Mouse (Mus musculus) MEL (cell line): ENCODE results near the gene Tubgcp6. TPM values are rescaled to one million over a fixed set of nuclear protein-coding genes. Genes with fewer than 3 reads are reported as not detected.

Experiments used
- DNase-seq: peaks from one replicate; pipeline ENCODE4 v3.0.0; 2011; ENCODE audit warnings: low read depth, low spot score
- H3K27ac ChIP-seq: 2 replicates; pipeline ENCODE4 v1.5.1; 2012; ENCODE audit warnings: low read depth, mild to moderate bottlenecking, control low read depth, low read length, moderate library complexity; ENCODE audit not compliant: control insufficient read depth
- H3K27me3 ChIP-seq, 2 experiments: fragments of 150-350 bp in 1 of 2; sonication (generic) in 1 of 2; 2 replicates each; pipeline ENCODE4 v1.6.1; 2012; ENCODE audit warnings: low read length in 2 of 2, mild to moderate bottlenecking in 2 of 2, improper control_type of control experiment in 1 of 2, moderate library complexity in 1 of 2; ENCODE audit not compliant: insufficient read depth in 2 of 2, control insufficient read depth in 1 of 2
- H3K36me3 ChIP-seq, 2 experiments: 2 replicates each; pipeline ENCODE4 v1.6.1; 2012 to 2014; ENCODE audit warnings: low read length in 2 of 2, improper control_type of control experiment in 1 of 2, inconsistent platforms in 1 of 2, mild to moderate bottlenecking in 1 of 2; ENCODE audit not compliant: insufficient read depth in 2 of 2, control insufficient read depth in 1 of 2
- H3K4me1 ChIP-seq, 2 experiments: fragments of 150-350 bp in 1 of 2; sonication (generic) in 1 of 2; 2 replicates each; pipeline ENCODE4 v1.6.1; 2012; ENCODE audit warnings: low read length in 2 of 2, improper control_type of control experiment in 1 of 2, mild to moderate bottlenecking in 1 of 2; ENCODE audit not compliant: insufficient read depth in 2 of 2, control insufficient read depth in 1 of 2
- H3K4me3 ChIP-seq, 2 experiments: fragments of 150-350 bp in 1 of 2; sonication (generic) in 1 of 2; 2 replicates each; pipeline ENCODE4 v1.5.1; 2012; ENCODE audit warnings: low read depth in 2 of 2, low read length in 2 of 2, mild to moderate bottlenecking in 2 of 2, moderate library complexity in 2 of 2, control low read depth in 1 of 2, improper control_type of control experiment in 1 of 2; ENCODE audit not compliant: control insufficient read depth in 1 of 2, insufficient read depth in 1 of 2
- H3K79me2 ChIP-seq: 2 replicates; pipeline ENCODE4 v1.6.1; 2012; ENCODE audit warnings: mild to moderate bottlenecking, low read length, moderate library complexity; ENCODE audit not compliant: control insufficient read depth, poor library complexity, insufficient read depth
- H3K9ac ChIP-seq: 2 replicates; pipeline ENCODE4 v1.6.1; 2012; ENCODE audit warnings: low read depth, mild to moderate bottlenecking, control low read depth, low read length, moderate library complexity; ENCODE audit not compliant: control insufficient read depth, poor library complexity, severe bottlenecking
- H3K9me3 ChIP-seq: fragments of 150-350 bp; sonication (generic); replicated peaks from 2 replicates; pipeline ENCODE4 v1.6.1; 2012; ENCODE audit warnings: mild to moderate bottlenecking, low read length, improper control_type of control experiment, moderate library complexity; ENCODE audit not compliant: insufficient read depth
- CTCF ChIP-seq, 3 experiments: IDR thresholded peaks in 2 of 3; conservative IDR thresholded peaks in 1 of 3; 2 replicates each; pipeline ENCODE4 v1.5.1; 2011 to 2012; ENCODE audit warnings: low read length in 3 of 3, low read depth in 2 of 3, mild to moderate bottlenecking in 2 of 3, improper control_type of control experiment in 1 of 3, inconsistent platforms in 1 of 3, mixed read lengths in 1 of 3, moderate library complexity in 1 of 3; ENCODE audit not compliant: control insufficient read depth in 1 of 3, insufficient read depth in 1 of 3, poor library complexity in 1 of 3, severe bottlenecking in 1 of 3
- E2F4 ChIP-seq: IDR thresholded peaks from 2 replicates; pipeline ENCODE4 v1.6.1; 2011; ENCODE audit warnings: low read depth, low read length, improper control_type of control experiment, borderline replicate concordance
- EP300 ChIP-seq, 2 experiments: IDR thresholded peaks; 2 replicates each; pipeline ENCODE4 v1.6.1; 2011; ENCODE audit warnings: improper control_type of control experiment in 2 of 2, low read length in 2 of 2, low read depth in 1 of 2, mild to moderate bottlenecking in 1 of 2
- ETS1 ChIP-seq: IDR thresholded peaks from 2 replicates; pipeline ENCODE4 v1.6.1; 2012; ENCODE audit warnings: low read depth, mild to moderate bottlenecking, inconsistent platforms, low read length, improper control_type of control experiment, moderate library complexity
- GATA1 ChIP-seq: IDR thresholded peaks from 2 replicates; pipeline ENCODE4 v1.6.1; 2011; ENCODE audit warnings: low read depth, low read length, improper control_type of control experiment
- KAT2A ChIP-seq: conservative IDR thresholded peaks from 2 replicates; pipeline ENCODE4 v1.6.1; 2012; ENCODE audit warnings: low read depth, low read length, improper control_type of control experiment, inconsistent platforms
- MAFK ChIP-seq: IDR thresholded peaks from 2 replicates; pipeline ENCODE4 v1.6.1; 2011; ENCODE audit warnings: low read depth, mild to moderate bottlenecking, low read length, improper control_type of control experiment, borderline replicate concordance
- MAX ChIP-seq: IDR thresholded peaks from 2 replicates; pipeline ENCODE4 v1.6.1; 2011; ENCODE audit warnings: low read length, improper control_type of control experiment
- MAZ ChIP-seq: IDR thresholded peaks from 2 replicates; pipeline ENCODE4 v1.6.1; 2012; ENCODE audit warnings: low read depth, mild to moderate bottlenecking, inconsistent platforms, low read length, improper control_type of control experiment
- MXI1 ChIP-seq: IDR thresholded peaks from 2 replicates; pipeline ENCODE4 v1.6.1; 2011; ENCODE audit warnings: mild to moderate bottlenecking, low read depth, low read length, improper control_type of control experiment
- NRF1 ChIP-seq: IDR thresholded peaks from 2 replicates; pipeline ENCODE4 v1.6.1; 2014; ENCODE audit warnings: low read depth, mild to moderate bottlenecking, inconsistent platforms, low read length, improper control_type of control experiment, moderate library complexity; ENCODE audit not compliant: poor library complexity, insufficient read depth, severe bottlenecking
- POLR2AphosphoS2 ChIP-seq: IDR thresholded peaks from 2 replicates; pipeline ENCODE4 v1.6.1; 2011; ENCODE audit warnings: low read length, improper control_type of control experiment
- RAD21 ChIP-seq: IDR thresholded peaks from 2 replicates; pipeline ENCODE4 v1.6.1; 2011; ENCODE audit warnings: mild to moderate bottlenecking, low read depth, low read length, improper control_type of control experiment
- TBP ChIP-seq: IDR thresholded peaks from 2 replicates; pipeline ENCODE4 v1.8.0; 2011; ENCODE audit warnings: low read depth, low read length, improper control_type of control experiment
- USF2 ChIP-seq, 2 experiments: IDR thresholded peaks; 2 replicates each; pipeline ENCODE4 v1.6.1; 2011 to 2012; ENCODE audit warnings: improper control_type of control experiment in 2 of 2, low read length in 2 of 2, borderline replicate concordance in 1 of 2, inconsistent platforms in 1 of 2, low read depth in 1 of 2, mild to moderate bottlenecking in 1 of 2; ENCODE audit not compliant: insufficient read depth in 1 of 2
- ZC3H11A ChIP-seq: IDR thresholded peaks from 2 replicates; pipeline ENCODE4 v1.6.1; 2012; ENCODE audit warnings: low read depth, mild to moderate bottlenecking, inconsistent platforms, low read length, improper control_type of control experiment
- ZKSCAN1 ChIP-seq: IDR thresholded peaks from 2 replicates; pipeline ENCODE4 v1.6.1; 2012; ENCODE audit warnings: low read depth, mild to moderate bottlenecking, inconsistent platforms, low read length, improper control_type of control experiment, moderate library complexity
- polyA plus RNA-seq, 2 experiments: library from polyadenylated mRNA; stranded (reverse) in 1 of 2; unstranded in 1 of 2; fragments of >175 nt in 1 of 2; fragments of >200 nt in 1 of 2; gene quantifications; 2 replicates each; pipeline versions ENCODE4 v1.2.1 to v1.2.4; 2012; ENCODE audit warnings: low replicate concordance in 2 of 2, low read depth in 1 of 2; ENCODE audit not compliant: insufficient read length in 2 of 2, insufficient read depth in 1 of 2, missing spikeins in 1 of 2
- total RNA-seq: library from RNA; depleted of rRNA; stranded (reverse); fragments of 300-350 nt; gene quantifications from 2 replicates; pipeline ENCODE4 v1.2.3, GENCODE M21; 2012

Gene Tubgcp6
- total and polyA plus RNA-seq, 3 experiments, result 17.5 to 25.3 TPM; not detected in 1

- DNase-seq, result no peak
- Histone ChIP-seq H3K27ac (no peak overlapping the region), H3K4me1 (peaks cover 0 to 3% of the 10 kb centered on the region in 2 experiments; a peak in 1 of 4 replicates), H3K9me3 (no peaks in the 10 kb centered on the region), H3K27me3 (no peaks in the 10 kb centered on the region), H3K36me3 (no peaks in the 10 kb centered on the region), H3K79me2 (no peaks in the 10 kb centered on the region), H3K4me3 (no peak overlapping the region), H3K9ac (no peak overlapping the region)
- TF ChIP-seq ZKSCAN1 (no peak), GATA1 (no peak), POLR2AphosphoS2 (no peak), RAD21 (no peak), MAZ (no peak)
Measured at GRCm38 (mm10) chr15:89171526-89172051, 48.7 kb upstream of the Tubgcp6 start.

GRCm38 (mm10) chr15:89170102-89170501, 47.2 kb upstream of the Tubgcp6 start:
- Histone ChIP-seq H3K27me3 (no peaks in the 10 kb centered on the region), H3K79me2 (no peaks in the 10 kb centered on the region), H3K4me3 (no peak overlapping the region)
- TF ChIP-seq GATA1 (no peak), ETS1 (no peak), MXI1 (no peak), ZC3H11A (no peak), EP300 (IDR thresholded peaks at IDR 0.05; ENCODE audit: low read depth in 1 of 2, low read length in 2 of 2) (no peak), MAX (no peak), CTCF (IDR thresholded peaks at IDR 0.05 in 2 of 3, conservative IDR thresholded peaks at IDR 0.05 in 1 of 3; ENCODE audit: control insufficient read depth in 1 of 3, insufficient read depth in 1 of 3, low read depth in 2 of 3, low read length in 3 of 3, poor library complexity in 1 of 3, severe bottlenecking in 1 of 3) (no peak), POLR2AphosphoS2 (no peak), ZKSCAN1 (no peak), USF2 (IDR thresholded peaks at IDR 0.05; ENCODE audit: borderline replicate concordance in 1 of 2, insufficient read depth in 1 of 2, low read depth in 1 of 2, low read length in 2 of 2) (no peak), TBP (no peak), E2F4 (no peak), KAT2A (no peak), MAFK (no peak), NRF1 (no peak)
- TF ChIP-seq, all 39 proteins: peak for 0
- Histone ChIP-seq H3K9ac (no peak overlapping the region), H3K4me1 (peaks cover 0 to 3% of the 10 kb centered on the region in 2 experiments; a peak in 1 of 4 replicates), H3K27ac (no peak overlapping the region), H3K9me3 (no peaks in the 10 kb centered on the region), H3K36me3 (no peaks in the 10 kb centered on the region)
- DNase-seq, result peak; percentile 12
